Mouse (Mus musculus) ES-E14 (cell line): ENCODE measurements at regions not wholly inside any gene's neighbourhood (a gene's known extent, or its start where the extent isn't known, plus 50 kb on each side); places are given as distances from the start of the nearest gene placed in this dataset.

ENCODE experiments used
- DNase-seq: peaks from one replicate; pipeline ENCODE4 v3.0.0-alpha.2; 2013; ENCODE audit warnings: low read depth, low spot score
- H3K27ac ChIP-seq: 2 replicates; pipeline ENCODE4 v1.5.1; 2012; ENCODE audit warnings: low read depth, mild to moderate bottlenecking, low read length, moderate library complexity, mixed read lengths; ENCODE audit not compliant: poor library complexity, insufficient read depth, severe bottlenecking
- H3K36me3 ChIP-seq: 2 replicates; pipeline ENCODE4 v1.6.1; 2012; ENCODE audit warnings: mild to moderate bottlenecking, low read length, moderate library complexity, mixed read lengths; ENCODE audit not compliant: control insufficient read depth, poor library complexity, insufficient read depth, severe bottlenecking
- H3K4me1 ChIP-seq, 2 experiments: fragments of 150-350 bp in 1 of 2; sonication (generic) in 1 of 2; 2 replicates each; pipeline ENCODE4 v1.6.1; 2012; ENCODE audit warnings: low read length in 2 of 2, mild to moderate bottlenecking in 1 of 2, mixed read lengths in 1 of 2; ENCODE audit not compliant: control insufficient read depth in 2 of 2, insufficient read depth in 2 of 2, poor library complexity in 1 of 2
- H3K4me3 ChIP-seq, 2 experiments: fragments of 150-350 bp in 1 of 2; sonication (generic) in 1 of 2; 2 replicates each; pipeline ENCODE4 v1.5.1; 2012; ENCODE audit warnings: low read length in 2 of 2, low read depth in 1 of 2, mild to moderate bottlenecking in 1 of 2, mixed read lengths in 1 of 2; ENCODE audit not compliant: insufficient read depth in 1 of 2, poor library complexity in 1 of 2, severe bottlenecking in 1 of 2
- H3K9ac ChIP-seq: 2 replicates; pipeline ENCODE4 v1.6.1; 2012; ENCODE audit warnings: low read depth, mild to moderate bottlenecking, low read length, mixed read lengths; ENCODE audit not compliant: poor library complexity, insufficient read depth, severe bottlenecking
- H3K9me3 ChIP-seq: fragments of 150-350 bp; sonication (generic); 2 replicates; pipeline ENCODE4 v1.6.1; 2012; ENCODE audit warnings: low read depth, mild to moderate bottlenecking, low read length; ENCODE audit not compliant: control insufficient read depth, insufficient read depth
- CHD2 ChIP-seq: IDR thresholded peaks from 2 replicates; pipeline ENCODE4 v1.6.1; 2014; ENCODE audit warnings: mild to moderate bottlenecking, low read depth, low read length, inconsistent platforms
- HCFC1 ChIP-seq: IDR thresholded peaks from 2 replicates; pipeline ENCODE4 v1.6.1; 2012; ENCODE audit warnings: low read length, inconsistent platforms, borderline replicate concordance; ENCODE audit not compliant: insufficient read depth
- MAFK ChIP-seq: IDR thresholded peaks from 2 replicates; pipeline ENCODE4 v1.6.1; 2014; ENCODE audit warnings: mild to moderate bottlenecking, low read depth, low read length, inconsistent platforms; ENCODE audit not compliant: insufficient read depth
- ZC3H11A ChIP-seq: IDR thresholded peaks from 2 replicates; pipeline ENCODE4 v1.6.1; 2012; ENCODE audit warnings: low read depth, mild to moderate bottlenecking, inconsistent platforms, low read length, borderline replicate concordance
- ZNF384 ChIP-seq: IDR thresholded peaks from 2 replicates; pipeline ENCODE4 v1.6.1; 2012; ENCODE audit warnings: low read depth, low read length, inconsistent platforms
- in situ Hi-C, 2 experiments: fragments of 600-800 bp; cut with MboI; formaldehyde crosslinking; loops; one replicate each; pipeline ENCODE4 v1.15.1; 2025; ENCODE audit warnings: low sequenced_read_pairs in 2 of 2, inconsistent platforms in 1 of 2; ENCODE audit not compliant: unreplicated experiment in 2 of 2

DNA sequence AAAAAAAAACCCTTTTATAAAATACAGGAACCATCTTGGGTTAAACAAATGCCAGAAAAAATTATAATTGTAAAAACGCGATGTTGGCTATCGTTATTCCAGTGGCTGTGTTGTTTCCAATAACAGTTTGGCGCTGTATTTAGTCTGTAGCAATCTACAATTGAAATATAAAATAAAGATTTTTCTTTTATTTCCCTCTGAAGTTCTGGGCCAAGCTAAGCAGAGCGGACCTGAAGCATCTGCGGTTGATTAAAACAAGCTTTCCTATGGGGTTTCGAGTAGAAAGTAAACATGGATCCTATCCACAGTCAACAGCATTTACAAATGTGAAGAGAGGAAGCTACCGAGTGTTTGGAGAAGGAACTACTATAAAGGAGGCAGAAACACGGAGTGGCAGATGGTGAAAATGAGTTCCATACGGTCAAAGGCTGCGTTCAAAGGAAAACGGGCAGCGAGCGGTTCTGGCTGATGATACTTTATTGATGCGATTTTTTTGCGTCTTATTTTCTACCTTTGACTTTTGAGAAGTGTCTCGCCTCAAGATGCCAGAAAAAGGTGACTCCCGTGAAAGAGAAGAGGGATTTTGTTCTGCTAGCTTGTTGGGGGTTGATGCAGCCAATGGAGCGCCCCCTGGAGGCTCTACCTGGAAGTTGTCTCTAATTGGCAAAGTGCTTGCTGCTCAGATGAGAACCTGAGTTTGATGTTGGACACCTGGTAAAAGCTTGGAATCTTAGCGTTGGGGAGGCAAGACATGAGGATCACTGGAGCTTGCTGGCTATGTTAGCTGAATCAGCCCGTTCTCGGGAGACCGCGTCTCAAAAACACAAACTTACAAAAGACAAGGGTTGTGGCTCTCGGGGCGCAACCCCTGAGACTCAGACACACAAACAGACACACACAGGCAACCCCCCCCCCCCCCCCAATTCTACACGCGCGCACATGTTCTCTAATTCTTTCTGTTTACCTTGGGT lies 96.7 kb upstream of the Psmd7 start:
- Histone ChIP-seq H3K9ac (no peak overlapping the region), H3K36me3 (peaks cover 6% of the 10 kb centered on the region), H3K4me1 (peaks cover 1 to 2% of the 10 kb centered on the region in 2 experiments; a peak in 1 of 4 replicates), H3K4me3 (peak overlapping the region in 1 of 2 experiments; percentile 26; a peak in 2 of 4 replicates), H3K27ac (no peak overlapping the region), H3K9me3 (no peaks in the 10 kb centered on the region)
- TF ChIP-seq HCFC1 (no peak), MAFK (no peak), ZNF384 (no peak), CHD2 (no peak)
- DNase-seq = peak; percentile 82
- in situ Hi-C loops = no loop called here

- in situ Hi-C loops = no loop called here
- Histone ChIP-seq H3K9me3 (no peaks in the 10 kb centered on the region), H3K4me1 (peaks cover 1 to 2% of the 10 kb centered on the region in 2 experiments; a peak in 1 of 4 replicates), H3K27ac (no peak overlapping the region), H3K4me3 (no peak overlapping the region), H3K36me3 (no peaks in the 10 kb centered on the region), H3K9ac (no peak overlapping the region)
- TF ChIP-seq HCFC1 (no peak), ZC3H11A (no peak), ZNF384 (no peak), CHD2 (no peak), MAFK (no peak)
- no peak for DNase-seq
These were observed 98.7 kb upstream of the Psmd7 start for GRCm38 (mm10) chr8:107686936-107687335.

- H3K9ac ChIP-seq = no peak overlapping the region
- no peak overlapping the region for H3K27ac ChIP-seq
- no peak for DNase-seq
- in situ Hi-C loops = no loop called here
- no peaks in the 10 kb centered on the region for H3K9me3 ChIP-seq
- TF ChIP-seq MAFK (no peak), ZC3H11A (no peak), ZNF384 (no peak), HCFC1 (no peak), CHD2 (no peak)
- H3K4me3 ChIP-seq = no peak overlapping the region
- 0 out of 4 replicates have a peak, but pooled peaks cover 0 to 1% of the 10 kb centered on the region in 2 experiments for H3K4me1 ChIP-seq
- no peaks in the 10 kb centered on the region for H3K36me3 ChIP-seq
These were observed 99.3 kb upstream of the Psmd7 start for GRCm38 (mm10) chr8:107687529-107687928.

- in situ Hi-C loops = no loop called here
- Histone ChIP-seq H3K4me3 (no peak overlapping the region), H3K9ac (no peak overlapping the region), H3K9me3 (no peaks in the 10 kb centered on the region), H3K36me3 (no peaks in the 10 kb centered on the region), H3K4me1 (0 out of 4 replicates have a peak, but pooled peaks cover 0 to 1% of the 10 kb centered on the region in 2 experiments), H3K27ac (no peak overlapping the region)
- no peak for DNase-seq
- TF ChIP-seq MAFK = no peak
- no peak for TF ChIP-seq ZC3H11A
These were observed 100.8 kb upstream of the Psmd7 start for GRCm38 (mm10) chr8:107689020-107689419.

GRCm38 (mm10) chr8:107691251-107691650 lies 103.0 kb upstream of the Psmd7 start:
- in situ Hi-C loops = no loop called here
- Histone ChIP-seq H3K27ac (no peak overlapping the region), H3K9me3 (no peaks in the 10 kb centered on the region), H3K9ac (no peak overlapping the region), H3K36me3 (no peaks in the 10 kb centered on the region), H3K4me3 (no peak overlapping the region), H3K4me1 (no peaks in the 10 kb centered on the region)
- DNase-seq = no peak
- no peak for TF ChIP-seq HCFC1
- no peak for TF ChIP-seq MAFK
- TF ChIP-seq ZNF384 = no peak
- no peak for TF ChIP-seq ZC3H11A
- no peak for TF ChIP-seq CHD2
